Mouse (Mus musculus) testis, adult 2 months (tissue): ENCODE data around the gene Mad1l1.
"Not testable (repeated sequence)": the region's sequence is repeated elsewhere in the genome, so short reads cannot be mapped to it uniquely, and the experiment has no call there.

Source experiments
- CTCF ChIP-seq: fragments of 200-500 bp; IDR thresholded peaks from 2 replicates; pipeline ENCODE4 v1.5.1; 2012; ENCODE audit warnings: low read depth, mild to moderate bottlenecking, inconsistent platforms, low read length, moderate library complexity; ENCODE audit not compliant: control insufficient read depth, insufficient read depth, insufficient replicate concordance
- POLR2A ChIP-seq: fragments of 200-500 bp; IDR thresholded peaks from 2 replicates; pipeline ENCODE4 v1.6.1; 2012; ENCODE audit warnings: low read depth, mild to moderate bottlenecking, inconsistent platforms, low read length, moderate library complexity; ENCODE audit not compliant: control insufficient read depth

- TF ChIP-seq POLR2A, CTCF: not testable (repeated sequence)
These were observed 46.8 kb upstream of the Mad1l1 start for GRCm38 (mm10) chr5:140368126-140368525.
